Mouse (Mus musculus): Measurements from ENCODE around the gene D10Jhu81e.
"Not testable (repeated sequence)": the region's sequence is repeated elsewhere in the genome, so short reads cannot be mapped to it uniquely, and the experiment has no call there.

D10Jhu81e gene

GRCm38 (mm10) chr10:78169281-78170042 lies at the start of gene D10Jhu81e:
TSS of gene D10Jhu81e (minus strand) at chr10:78169782.
- DNase-seq: peak; percentile 99

- no peak for DNase-seq
Observed at GRCm38 (mm10) chr10:78218576-78218975, 49.0 kb upstream of the D10Jhu81e start.

- no peak for DNase-seq
Observed at GRCm38 (mm10) chr10:78216376-78217083, 46.9 kb upstream of the D10Jhu81e start.

- no peak for DNase-seq
Observed at GRCm38 (mm10) chr10:78214371-78214770, 44.8 kb upstream of the D10Jhu81e start.

- no peak for DNase-seq
Observed at GRCm38 (mm10) chr10:78211311-78211710, 41.7 kb upstream of the D10Jhu81e start.

GRCm38 (mm10) chr10:78201182-78201581 lies 31.6 kb upstream of the D10Jhu81e start:
- DNase-seq: no peak

GRCm38 (mm10) chr10:78192933-78193332 lies 23.4 kb upstream of the D10Jhu81e start:
- no peak for DNase-seq

GRCm38 (mm10) chr10:78186076-78186475 lies 16.5 kb upstream of the D10Jhu81e start:
- not testable (repeated sequence) for DNase-seq

GRCm38 (mm10) chr10:78185381-78185725 lies 15.8 kb upstream of the D10Jhu81e start:
- DNase-seq: no peak

- peak; percentile 91 for DNase-seq
Observed at GRCm38 (mm10) chr10:78184531-78185380, 15.2 kb upstream of the D10Jhu81e start, which contains the start of gene Pwp2. TSS of gene Pwp2 (minus strand) at chr10:78185149.

- no peak for DNase-seq
Observed at GRCm38 (mm10) chr10:78183577-78183976, 14.0 kb upstream of the D10Jhu81e start.

- DNase-seq: no peak
Observed at GRCm38 (mm10) chr10:78182321-78182720, 12.7 kb upstream of the D10Jhu81e start.

GRCm38 (mm10) chr10:78174474-78174873 lies 4.9 kb upstream of the D10Jhu81e start:
- no peak for DNase-seq

- DNase-seq: no peak
Observed at GRCm38 (mm10) chr10:78171581-78171980, 2.0 kb upstream of the D10Jhu81e start.

- no peak for DNase-seq
Observed at GRCm38 (mm10) chr10:78171057-78171456, 1.5 kb upstream of the D10Jhu81e start.

GRCm38 (mm10) chr10:78170445-78170844 lies 863 bp upstream of the D10Jhu81e start:
- no peak for DNase-seq

- no peak for DNase-seq
Observed at GRCm38 (mm10) chr10:78168792-78169191, 790 bp downstream of the D10Jhu81e start.

GRCm38 (mm10) chr10:78167775-78168174 lies 1.8 kb downstream of the D10Jhu81e start:
- no peak for DNase-seq

- DNase-seq: peak; percentile 60
Observed at GRCm38 (mm10) chr10:78167333-78167732, 2.2 kb downstream of the D10Jhu81e start.

- no peak for DNase-seq
Observed at GRCm38 (mm10) chr10:78165256-78166005, 4.2 kb downstream of the D10Jhu81e start.

- DNase-seq: no peak
Observed at GRCm38 (mm10) chr10:78164786-78165185, 4.8 kb downstream of the D10Jhu81e start.

- peak; percentile 56 for DNase-seq
Observed at GRCm38 (mm10) chr10:78163923-78164322, 5.7 kb downstream of the D10Jhu81e start.

Data from layer of hippocampus, adult 9-11 months (tissue).